Mouse (Mus musculus) bone marrow, adult 2 months (tissue): ENCODE data around the gene Dio3.

Source experiments
- CTCF ChIP-seq: fragments of 200-500 bp; IDR thresholded peaks from 2 replicates; pipeline ENCODE4 v1.5.1; 2011; ENCODE audit warnings: low read length, control low read depth; ENCODE audit not compliant: control insufficient read depth, insufficient read depth
- POLR2A ChIP-seq: fragments of 200-500 bp; IDR thresholded peaks from 2 replicates; pipeline ENCODE4 v1.6.1; 2011; ENCODE audit warnings: low read depth, mild to moderate bottlenecking, control low read depth, low read length, borderline replicate concordance; ENCODE audit not compliant: control insufficient read depth

DNA sequence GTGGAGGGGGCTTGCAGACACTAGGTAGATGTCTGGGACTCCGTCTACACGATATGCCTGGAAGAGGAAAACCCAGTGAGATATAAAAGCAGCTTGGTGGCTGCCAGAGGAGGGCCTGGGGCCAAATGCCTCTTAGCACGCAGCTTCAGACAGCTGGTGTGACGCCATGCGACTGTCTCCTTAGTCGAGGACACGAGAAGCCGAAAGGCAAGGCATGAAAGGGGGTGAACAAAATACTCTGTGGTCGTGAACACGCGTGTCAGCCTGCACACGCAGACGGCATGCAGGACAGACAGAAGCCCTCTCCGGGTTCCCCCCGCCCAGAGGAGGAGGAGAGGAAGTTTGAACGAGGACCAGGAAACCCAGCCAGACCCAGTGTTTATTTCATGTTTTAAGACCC, 16.0 kb downstream of the Dio3 start:
- TF ChIP-seq CTCF (no peak), POLR2A (no peak)
